Mouse (Mus musculus): ENCODE measurements at regions not wholly inside any gene's neighbourhood (a gene's known extent, or its start where the extent isn't known, plus 50 kb on each side); places are given as distances from the start of the nearest gene placed in this dataset.

DNA sequence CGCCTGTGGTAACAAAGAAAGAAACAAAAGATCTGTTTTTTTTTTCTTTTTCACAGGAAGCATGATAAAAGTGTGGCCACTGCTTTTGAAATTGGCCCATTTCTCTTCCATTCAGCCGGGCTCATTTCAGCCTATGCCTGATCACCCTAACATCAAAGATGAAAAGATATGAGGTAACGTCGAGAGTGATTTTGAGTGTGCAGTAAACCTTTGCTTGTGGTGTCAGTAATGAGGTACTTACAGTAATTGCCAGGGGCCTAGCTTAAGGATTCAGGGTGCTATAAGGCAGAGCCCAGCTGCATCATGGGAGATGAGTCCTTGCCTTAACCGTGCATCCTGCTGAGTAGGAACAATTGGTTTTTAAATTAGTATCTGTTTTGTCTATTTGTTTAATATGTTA, 354.2 kb downstream of the Ice1 start:
- TF ChIP-seq CTCF (conservative IDR thresholded peaks at IDR 0.05; ENCODE audit: low read length) = no peak
- TF ChIP-seq NANOG (IDR thresholded peaks at IDR 0.05; ENCODE audit: borderline replicate concordance, low read length) = no peak

Data from E14TG2a.4 (cell line).